In the genomic region with DNA sequence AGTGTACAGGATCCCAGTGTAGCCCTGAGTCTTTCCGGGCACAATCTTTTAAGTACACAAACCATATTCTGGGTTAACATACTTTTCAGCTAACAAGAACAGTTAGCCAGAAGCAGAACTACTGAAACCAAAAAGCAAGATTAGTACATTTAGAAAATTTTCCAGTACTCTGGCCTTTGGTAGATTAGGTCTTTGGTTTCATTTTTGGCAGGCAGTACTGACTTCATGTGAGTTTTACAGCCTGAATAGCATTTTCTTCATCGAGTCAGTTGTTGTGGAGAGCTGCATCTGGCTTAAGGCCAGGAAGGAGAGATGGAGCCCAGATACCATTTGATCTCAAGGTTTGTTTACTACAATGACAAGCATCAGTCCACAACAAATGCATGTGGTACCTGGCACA, we compare ENCODE assay signal across 26 mouse cellular contexts. TPM values are rescaled to one million over a fixed set of nuclear protein-coding genes. Genes with fewer than 3 reads are reported as not detected.
"Had no signal": no experiment of that assay in that cellular context is flagged by ENCODE, and none has a peak within 500 bp of the region (broad histone marks: within the 10 kb centered on the region; RNA-seq: fewer than 3 reads in every experiment).

No protein-coding gene starts in this region.

- DNase-seq: kidney, adult 11 months; kidney, adult 8-10 months; left cerebral cortex, postnatal 4 days; liver; lung, adult 2 months; lung, postnatal 14 days; lung, postnatal 4 days; midbrain, embryonic 14.5 days; right cerebral cortex, adult 18-20 months; right cerebral cortex, postnatal 25 days; spleen, adult 18-20 months; thymus, postnatal 25 days had no signal

- H3K4me2 ChIP-seq: intestine, embryonic 15.5 days; liver, embryonic 12.5 days; liver, embryonic 15.5 days; midbrain, embryonic 11.5 days; neural tube, embryonic 12.5 days; neural tube, embryonic 15.5 days; stomach, embryonic 15.5 days had no signal

- H3K4me1 ChIP-seq: intestine, embryonic 15.5 days; liver, embryonic 12.5 days; liver, embryonic 15.5 days; neural tube, embryonic 15.5 days; stomach, embryonic 15.5 days had no signal

- H3K27ac ChIP-seq: intestine, embryonic 15.5 days; liver, embryonic 12.5 days; liver, embryonic 15.5 days; neural tube, embryonic 12.5 days; neural tube, embryonic 15.5 days; stomach, embryonic 15.5 days had no signal

- H3K36me3 ChIP-seq: intestine, embryonic 15.5 days; liver, embryonic 12.5 days; liver, embryonic 15.5 days; neural tube, embryonic 12.5 days; neural tube, embryonic 15.5 days; stomach, embryonic 15.5 days had no signal

- H3K9ac ChIP-seq: intestine, embryonic 15.5 days; liver, embryonic 12.5 days; liver, embryonic 15.5 days; neural tube, embryonic 12.5 days; neural tube, embryonic 15.5 days; stomach, embryonic 15.5 days had no signal

- H3K4me3 ChIP-seq: intestine, embryonic 15.5 days; liver, embryonic 12.5 days; liver, embryonic 15.5 days; neural tube, embryonic 12.5 days; neural tube, embryonic 15.5 days; stomach, embryonic 15.5 days had no signal

- H3K27me3 ChIP-seq: intestine, embryonic 15.5 days; liver, embryonic 12.5 days; liver, embryonic 15.5 days; neural tube, embryonic 12.5 days; neural tube, embryonic 15.5 days; stomach, embryonic 15.5 days had no signal

- ATAC-seq: intestine, embryonic 15.5 days; liver, embryonic 12.5 days had no signal

- H3K9me3 ChIP-seq: intestine, embryonic 15.5 days; liver, embryonic 12.5 days; liver, embryonic 15.5 days; neural tube, embryonic 12.5 days; neural tube, embryonic 15.5 days; stomach, embryonic 15.5 days had no signal

RNA-seq across cellular contexts. Expression of a gene that starts 51.3 kb away (rescaled TPM):
- total RNA-seq: layer of hippocampus, adult 18-20 months; layer of hippocampus, postnatal 14 days; left cerebral cortex, adult 8-10 months; left cerebral cortex, postnatal 14 days; left cerebral cortex, postnatal 4 days; megakaryocyte, adult 5-6 weeks had no signal
- polyA plus RNA-seq: liver, embryonic 12.5 days; lung, adult 2 months; lung, embryonic 16.5 days; midbrain, embryonic 11.5 days; midbrain, embryonic 14.5 days; neural tube, embryonic 12.5 days; neural tube, embryonic 15.5 days; urinary bladder, adult 2 months had no signal
